Mouse (Mus musculus): Measurements from ENCODE around the gene Tial1. TPM values are rescaled to one million over a fixed set of nuclear protein-coding genes. Genes with fewer than 3 reads are reported as not detected.

The Tial1 gene
- total RNA-seq (2021): 100 to 1,000 TPM; 119 to 121 TPM
- long read RNA-seq, experiment 1, full-length matches to known transcripts: 7 of 17 reads
- long read RNA-seq, experiment 1, partial matches to known transcripts: 4 of 17 reads
- long read RNA-seq, experiment 1, other reads (novel, unspliced or antisense): 6 of 17 reads
- long read RNA-seq, experiment 2, transcript Tial1-201 (12 exons, 1,580 nt): major isoform, 7 of 37 reads
- long read RNA-seq, experiment 2, partial matches to known transcripts: 13 of 37 reads
- long read RNA-seq, experiment 2, other reads (novel, unspliced or antisense): 13 of 37 reads

GRCm38 (mm10) chr7:128461285-128462215 lies at the start of gene Tial1:
Gene Tial1, minus strand, starts transcription at chr7:128461717.
- peak; percentile 89 to 90 for DNase-seq (ENCODE audit: low spot score in 2 of 2)

GRCm38 (mm10) chr7:128504091-128504490 lies 42.6 kb upstream of the Tial1 start:
- no peak for DNase-seq (ENCODE audit: low spot score in 2 of 2)

- peak in 1 of 2 experiments; percentile 37 for DNase-seq (ENCODE audit: low spot score in 2 of 2)
Observed at GRCm38 (mm10) chr7:128499801-128500200, 38.3 kb upstream of the Tial1 start.

- DNase-seq (ENCODE audit: low spot score in 2 of 2): no peak
Observed at GRCm38 (mm10) chr7:128494546-128494945, 33.0 kb upstream of the Tial1 start.

GRCm38 (mm10) chr7:128488986-128489385 lies 27.5 kb upstream of the Tial1 start:
- DNase-seq (ENCODE audit: low spot score in 2 of 2): no peak

- peak; percentile 31 to 70 for DNase-seq (ENCODE audit: low spot score in 2 of 2)
Observed at GRCm38 (mm10) chr7:128474322-128474721, 12.8 kb upstream of the Tial1 start.

GRCm38 (mm10) chr7:128462406-128462805 lies 889 bp upstream of the Tial1 start:
- DNase-seq (ENCODE audit: low spot score in 2 of 2): no peak

- peak in 1 of 2 experiments; percentile 22 for DNase-seq (ENCODE audit: low spot score in 2 of 2)
Observed at GRCm38 (mm10) chr7:128460865-128461228, 670 bp downstream of the Tial1 start.

- peak; percentile 10 to 12 for DNase-seq (ENCODE audit: low spot score in 2 of 2)
Observed at GRCm38 (mm10) chr7:128460131-128460864, 1.2 kb downstream of the Tial1 start.

GRCm38 (mm10) chr7:128459791-128460130 lies 1.8 kb downstream of the Tial1 start:
- no peak for DNase-seq (ENCODE audit: low spot score in 2 of 2)

GRCm38 (mm10) chr7:128458011-128458410 lies 3.5 kb downstream of the Tial1 start:
- no peak for DNase-seq (ENCODE audit: low spot score in 2 of 2)

GRCm38 (mm10) chr7:128452731-128453130 lies 8.8 kb downstream of the Tial1 start:
- DNase-seq (ENCODE audit: low spot score in 2 of 2): no peak

GRCm38 (mm10) chr7:128440584-128440983 lies 20.9 kb downstream of the Tial1 start:
- DNase-seq (ENCODE audit: low spot score in 2 of 2): no peak

- DNase-seq (ENCODE audit: low spot score in 2 of 2): no peak
Observed at GRCm38 (mm10) chr7:128439251-128439650, 22.3 kb downstream of the Tial1 start.

GRCm38 (mm10) chr7:128438131-128438530 lies 23.4 kb downstream of the Tial1 start:
- DNase-seq (ENCODE audit: low spot score in 2 of 2): no peak

GRCm38 (mm10) chr7:128433213-128433612 lies 28.3 kb downstream of the Tial1 start:
- no peak for DNase-seq (ENCODE audit: low spot score in 2 of 2)

GRCm38 (mm10) chr7:128432574-128432973 lies 28.9 kb downstream of the Tial1 start:
- no peak for DNase-seq (ENCODE audit: low spot score in 2 of 2)

- DNase-seq (ENCODE audit: low spot score in 2 of 2): no peak
Observed at GRCm38 (mm10) chr7:128422491-128422890, 39.0 kb downstream of the Tial1 start.

- DNase-seq (ENCODE audit: low spot score in 2 of 2): no peak
Observed at GRCm38 (mm10) chr7:128421701-128422100, 39.8 kb downstream of the Tial1 start.

- DNase-seq (ENCODE audit: low spot score in 2 of 2): no peak
Observed at GRCm38 (mm10) chr7:128419690-128420089, 41.8 kb downstream of the Tial1 start.

GRCm38 (mm10) chr7:128417930-128418779 lies 43.4 kb downstream of the Tial1 start, which contains the start of gene Rgs10:
Gene Rgs10, minus strand, starts transcription at chr7:128418758.
- peak in 1 of 2 experiments; percentile 31 for DNase-seq (ENCODE audit: low spot score in 2 of 2)

All from adrenal gland, postnatal 4 days (tissue).